Mouse (Mus musculus) E14TG2a.4 (cell line): ENCODE data around the gene Lpcat4.

Source experiments
- CTCF ChIP-seq: conservative IDR thresholded peaks from 2 replicates; pipeline ENCODE4 v1.5.1; 2014; ENCODE audit warnings: low read length
- NANOG ChIP-seq: IDR thresholded peaks from 2 replicates; pipeline ENCODE4 v1.6.1; 2014; ENCODE audit warnings: borderline replicate concordance, low read length, mixed read lengths

- TF ChIP-seq CTCF, result no peak
- no peak for TF ChIP-seq NANOG
Observed at GRCm38 (mm10) chr2:112296211-112296610, 56.9 kb downstream of the Lpcat4 start.
